Mouse (Mus musculus): ENCODE measurements at regions not wholly inside any gene's neighbourhood (a gene's known extent, or its start where the extent isn't known, plus 50 kb on each side); places are given as distances from the start of the nearest gene placed in this dataset.
A peak's percentile ranks its signal among the peaks of the same experiment; 100 is the strongest.

GRCm38 (mm10) chr3:121618561-121618960, 52.0 kb upstream of the 4930432M17Rik start:
- peak in 1 of 2 experiments; percentile 36 for DNase-seq (ENCODE audit: low spot score in 2 of 2)

- no peak for DNase-seq (ENCODE audit: low spot score in 2 of 2)
Measured at GRCm38 (mm10) chr3:121618161-121618560, 52.4 kb upstream of the 4930432M17Rik start.

GRCm38 (mm10) chr3:121617351-121617750, 53.2 kb upstream of the 4930432M17Rik start:
- no peak for DNase-seq (ENCODE audit: low spot score in 2 of 2)

- no peak for DNase-seq (ENCODE audit: low spot score in 2 of 2)
Measured at GRCm38 (mm10) chr3:121616075-121616474, 54.5 kb upstream of the 4930432M17Rik start.

- no peak for DNase-seq (ENCODE audit: low spot score in 2 of 2)
Measured at GRCm38 (mm10) chr3:121614741-121615140, 55.8 kb upstream of the 4930432M17Rik start.

- DNase-seq (ENCODE audit: low spot score in 2 of 2), result no peak
Measured at GRCm38 (mm10) chr3:121613224-121613623, 57.3 kb upstream of the 4930432M17Rik start.

- DNase-seq (ENCODE audit: low spot score in 2 of 2), result no peak
Measured at GRCm38 (mm10) chr3:121609845-121610244, 60.7 kb upstream of the 4930432M17Rik start.

GRCm38 (mm10) chr3:121609090-121609489, 61.5 kb upstream of the 4930432M17Rik start:
- DNase-seq (ENCODE audit: low spot score in 2 of 2), result no peak

- DNase-seq (ENCODE audit: low spot score in 2 of 2), result no peak
Measured at GRCm38 (mm10) chr3:121604737-121605136, 65.8 kb upstream of the 4930432M17Rik start.

GRCm38 (mm10) chr3:121604081-121604480, 66.5 kb upstream of the 4930432M17Rik start:
- peak in 1 of 2 experiments; percentile 42 for DNase-seq (ENCODE audit: low spot score in 2 of 2)

GRCm38 (mm10) chr3:121602826-121603370, 67.7 kb upstream of the 4930432M17Rik start:
- no peak for DNase-seq (ENCODE audit: low spot score in 2 of 2)

- no peak for DNase-seq (ENCODE audit: low spot score in 2 of 2)
Measured at GRCm38 (mm10) chr3:121602082-121602561, 68.4 kb upstream of the 4930432M17Rik start.

GRCm38 (mm10) chr3:121600841-121601240, 68.6 kb upstream of the Slc44a3 start:
- DNase-seq (ENCODE audit: low spot score in 2 of 2), result no peak

- DNase-seq (ENCODE audit: low spot score in 2 of 2), result no peak
Measured at GRCm38 (mm10) chr3:121600388-121600787, 68.2 kb upstream of the Slc44a3 start.

- DNase-seq (ENCODE audit: low spot score in 2 of 2), result no peak
Measured at GRCm38 (mm10) chr3:121597988-121598387, 65.8 kb upstream of the Slc44a3 start.

- DNase-seq (ENCODE audit: low spot score in 2 of 2), result no peak
Measured at GRCm38 (mm10) chr3:121597203-121597602, 65.0 kb upstream of the Slc44a3 start.

- no peak for DNase-seq (ENCODE audit: low spot score in 2 of 2)
Measured at GRCm38 (mm10) chr3:121594580-121594979, 62.4 kb upstream of the Slc44a3 start.

GRCm38 (mm10) chr3:121593598-121594117, 61.5 kb upstream of the Slc44a3 start:
- DNase-seq (ENCODE audit: low spot score in 2 of 2), result no peak

- no peak for DNase-seq (ENCODE audit: low spot score in 2 of 2)
Measured at GRCm38 (mm10) chr3:121593143-121593542, 60.9 kb upstream of the Slc44a3 start.

GRCm38 (mm10) chr3:121589494-121589885, 57.3 kb upstream of the Slc44a3 start:
- DNase-seq (ENCODE audit: low spot score in 2 of 2), result no peak

- no peak for DNase-seq (ENCODE audit: low spot score in 2 of 2)
Measured at GRCm38 (mm10) chr3:121588737-121589493, 56.7 kb upstream of the Slc44a3 start.

- no peak for DNase-seq (ENCODE audit: low spot score in 2 of 2)
Measured at GRCm38 (mm10) chr3:121585306-121585705, 53.1 kb upstream of the Slc44a3 start.

GRCm38 (mm10) chr3:121584736-121585151, 52.5 kb upstream of the Slc44a3 start:
- no peak for DNase-seq (ENCODE audit: low spot score in 2 of 2)
